Mouse (Mus musculus): ENCODE data around the gene Vps33b.

DNA sequence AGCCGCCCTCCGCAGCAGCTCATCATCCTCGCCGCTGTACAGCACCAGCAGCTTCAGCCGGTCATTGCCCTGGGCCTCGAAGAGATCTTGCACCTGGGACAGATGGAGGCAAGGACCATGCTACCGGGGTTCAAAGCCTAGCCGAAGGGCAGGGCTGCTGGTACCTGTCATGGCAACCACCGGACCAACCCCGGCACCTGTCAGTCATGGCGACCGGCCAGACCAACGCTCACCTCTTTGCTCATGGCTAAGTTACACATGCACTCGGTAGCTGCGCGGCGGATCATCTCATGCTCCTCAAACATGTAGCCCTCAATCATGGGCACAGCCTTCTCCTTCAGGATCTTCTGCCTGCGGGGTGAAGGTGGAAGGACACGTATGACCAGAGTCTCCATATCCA, 56.6 kb downstream of the Vps33b start:
- no peak for TF ChIP-seq CTCF (IDR thresholded peaks at IDR 0.05; ENCODE audit: insufficient read depth, low read depth, low read length)
- TF ChIP-seq POLR2A (IDR thresholded peaks at IDR 0.05; ENCODE audit: insufficient read depth, low read depth, low read length), result no peak
